Mouse (Mus musculus) C2C12 (cell line): ENCODE data around the gene Sox6. TPM values are rescaled to one million over a fixed set of nuclear protein-coding genes. Genes with fewer than 3 reads are reported as not detected.
"Not testable (repeated sequence)": the region's sequence is repeated elsewhere in the genome, so short reads cannot be mapped to it uniquely, and the experiment has no call there.

Experiments used
- H3K27me3 ChIP-seq: one replicate; pipeline ENCODE4 v1.6.1; 2011; ENCODE audit not compliant: control insufficient read depth, insufficient read depth, insufficient read length
- H3K36me3 ChIP-seq: one replicate; pipeline ENCODE4 v1.6.1; 2011; ENCODE audit not compliant: control insufficient read depth, insufficient read depth
- H3K4me3 ChIP-seq: one replicate; pipeline ENCODE4 v1.5.1; 2011; ENCODE audit warnings: mild to moderate bottlenecking, control low read depth; ENCODE audit not compliant: poor library complexity, insufficient read depth, severe bottlenecking
- H3K79me2 ChIP-seq: one replicate; pipeline ENCODE4 v1.6.1; 2011; ENCODE audit not compliant: control insufficient read depth, insufficient read depth
- H3K79me3 ChIP-seq: one replicate; pipeline ENCODE4 v1.6.1; 2011; ENCODE audit warnings: low read depth, control low read depth
- H3ac ChIP-seq: one replicate; pipeline ENCODE3; 2011; ENCODE audit warnings: low read depth; ENCODE audit not compliant: control insufficient read depth, insufficient read length
- CEBPB ChIP-seq: IDR thresholded peaks from one replicate; pipeline ENCODE4 v1.6.1; 2011; ENCODE audit warnings: low read depth, mild to moderate bottlenecking, control low read depth, moderate library complexity
- CTCF ChIP-seq: IDR thresholded peaks from one replicate; pipeline ENCODE4 v1.5.1; 2011; ENCODE audit not compliant: control insufficient read depth, insufficient read depth, insufficient read length
- FOSL1 ChIP-seq: IDR thresholded peaks from one replicate; pipeline ENCODE4 v1.8.0; 2011; ENCODE audit warnings: mild to moderate bottlenecking, low read length; ENCODE audit not compliant: poor library complexity, insufficient read depth, severe bottlenecking
- MAX ChIP-seq: IDR thresholded peaks from one replicate; pipeline ENCODE4 v1.6.1; 2011; ENCODE audit warnings: mild to moderate bottlenecking, control low read depth
- MYOD1 ChIP-seq: IDR thresholded peaks from one replicate; pipeline ENCODE4 v1.6.1; 2011; ENCODE audit warnings: low read depth; ENCODE audit not compliant: control insufficient read depth, insufficient read length
- MYOG ChIP-seq: IDR thresholded peaks from one replicate; pipeline ENCODE4 v1.6.1; 2011; ENCODE audit not compliant: control insufficient read depth, insufficient read length; ENCODE audit errors: extremely low read depth
- USF1 ChIP-seq: IDR thresholded peaks from one replicate; pipeline ENCODE4 v1.6.1; 2011; ENCODE audit warnings: low read depth, mild to moderate bottlenecking, control low read depth, moderate library complexity
- polyA plus RNA-seq: library from polyadenylated mRNA; unstranded; fragments of >200 nt; fragmentation: generic; extraction: Trizol; gene quantifications from one replicate; pipeline ENCODE4 v1.2.1, GENCODE M21; 2012; ENCODE audit warnings: missing spikeins

Sox6 gene
- polyA plus RNA-seq, 1 experiment = 0.08 TPM

GRCm38 (mm10) chr7:115607485-115607884 lies 431.1 kb downstream of the Sox6 start:
- Histone ChIP-seq H3K4me3 (no peak overlapping the region), H3K27me3 (no peaks in the 10 kb centered on the region), H3K79me3 (no peaks in the 10 kb centered on the region), H3K36me3 (no peaks in the 10 kb centered on the region), H3ac (no peak overlapping the region), H3K79me2 (no peaks in the 10 kb centered on the region)
- TF ChIP-seq CTCF (no peak), CEBPB (no peak), USF1 (no peak), MYOG (no peak), MYOD1 (no peak), FOSL1 (no peak), MAX (no peak)

GRCm38 (mm10) chr7:115606125-115606524 lies 432.5 kb downstream of the Sox6 start:
- H3K4me3 ChIP-seq, H3K79me3 ChIP-seq, H3K27me3 ChIP-seq, H3K79me2 ChIP-seq, H3K36me3 ChIP-seq, H3ac ChIP-seq: not testable (repeated sequence)

GRCm38 (mm10) chr7:115604883-115605282 lies 433.7 kb downstream of the Sox6 start:
- Histone ChIP-seq H3K4me3 (no peak overlapping the region), H3K36me3 (no peaks in the 10 kb centered on the region), H3K79me2 (no peaks in the 10 kb centered on the region), H3ac (no peak overlapping the region), H3K79me3 (no peaks in the 10 kb centered on the region), H3K27me3 (no peaks in the 10 kb centered on the region)
- TF ChIP-seq MYOG = no peak
- TF ChIP-seq CEBPB = no peak
- TF ChIP-seq CTCF = no peak
- TF ChIP-seq MAX = no peak
- TF ChIP-seq FOSL1 = no peak
- TF ChIP-seq USF1 = no peak
- no peak for TF ChIP-seq MYOD1

DNA sequence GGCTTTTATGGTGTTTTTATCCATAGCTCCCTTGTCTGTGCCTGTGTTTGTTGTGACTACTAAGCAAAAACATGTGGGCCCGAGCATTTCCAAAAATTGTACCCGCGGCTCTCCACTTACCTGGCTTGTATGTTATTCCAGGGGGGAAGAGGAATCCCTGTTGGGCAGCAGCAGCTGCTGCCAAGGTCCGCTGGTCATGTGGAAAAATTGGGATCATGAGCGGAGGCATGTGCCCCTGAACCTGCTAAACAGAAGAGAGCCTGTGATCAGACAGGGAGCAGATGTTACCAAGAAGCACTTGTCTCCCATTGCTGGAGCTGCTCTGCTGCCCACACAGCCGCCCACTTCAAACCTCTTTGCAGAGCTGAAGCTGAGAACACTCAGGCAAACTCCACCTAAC lies 441.2 kb downstream of the Sox6 start:
- H3K4me3 ChIP-seq = no peak overlapping the region
- H3K79me2 ChIP-seq = no peaks in the 10 kb centered on the region
- no peaks in the 10 kb centered on the region for H3K79me3 ChIP-seq
- TF ChIP-seq MAX = no peak
- no peak for TF ChIP-seq MYOD1
- no peak for TF ChIP-seq USF1
- TF ChIP-seq CTCF = no peak
- no peak for TF ChIP-seq MYOG
- no peak for TF ChIP-seq FOSL1
- TF ChIP-seq CEBPB = no peak
- no peaks in the 10 kb centered on the region for H3K36me3 ChIP-seq
- no peaks in the 10 kb centered on the region for H3K27me3 ChIP-seq
- H3ac ChIP-seq = no peak overlapping the region

GRCm38 (mm10) chr7:115580461-115580860 lies 458.1 kb downstream of the Sox6 start:
- Histone ChIP-seq H3K79me3 (no peaks in the 10 kb centered on the region), H3K27me3 (no peaks in the 10 kb centered on the region), H3K4me3 (no peak overlapping the region), H3ac (no peak overlapping the region), H3K36me3 (no peaks in the 10 kb centered on the region), H3K79me2 (no peaks in the 10 kb centered on the region)
- TF ChIP-seq MAX (no peak), FOSL1 (no peak), MYOG (no peak)

GRCm38 (mm10) chr7:115579826-115580225 lies 458.8 kb downstream of the Sox6 start:
- TF ChIP-seq MYOD1 (no peak), CTCF (no peak), CEBPB (no peak), MYOG (no peak), MAX (no peak), FOSL1 (no peak), USF1 (no peak)
- Histone ChIP-seq H3K79me2 (no peaks in the 10 kb centered on the region), H3K4me3 (no peak overlapping the region), H3K79me3 (no peaks in the 10 kb centered on the region), H3K36me3 (no peaks in the 10 kb centered on the region), H3K27me3 (no peaks in the 10 kb centered on the region), H3ac (no peak overlapping the region)
